Mouse (Mus musculus) ES-Bruce4 (cell line): ENCODE data around the gene Snapc2. TPM values are rescaled to one million over a fixed set of nuclear protein-coding genes. Genes with fewer than 3 reads are reported as not detected.
"Not testable (repeated sequence)": the region's sequence is repeated elsewhere in the genome, so short reads cannot be mapped to it uniquely, and the experiment has no call there.

ENCODE experiments used
- H3K27ac ChIP-seq: 2 replicates; pipeline ENCODE4 v1.5.1; 2012; ENCODE audit warnings: low read length, inconsistent platforms; ENCODE audit not compliant: insufficient read depth
- H3K27me3 ChIP-seq: 2 replicates; pipeline ENCODE4 v1.6.1; 2012; ENCODE audit warnings: mild to moderate bottlenecking, low read length, inconsistent platforms; ENCODE audit not compliant: control insufficient read depth, poor library complexity, insufficient read depth, severe bottlenecking
- H3K36me3 ChIP-seq: 2 replicates; pipeline ENCODE4 v1.6.1; 2012; ENCODE audit warnings: inconsistent platforms, mild to moderate bottlenecking, low read length, moderate library complexity; ENCODE audit not compliant: control insufficient read depth, poor library complexity, insufficient read depth, severe bottlenecking
- H3K4me1 ChIP-seq: one replicate; pipeline ENCODE4 v1.8.1; 2011; ENCODE audit warnings: low read length; ENCODE audit not compliant: control insufficient read depth, insufficient read depth
- H3K4me3 ChIP-seq: 2 replicates; pipeline ENCODE4 v1.5.1; 2011; ENCODE audit warnings: low read depth, mild to moderate bottlenecking, low read length
- H3K9ac ChIP-seq: 2 replicates; pipeline ENCODE4 v1.6.1; 2012; ENCODE audit warnings: low read depth, mild to moderate bottlenecking, inconsistent platforms; ENCODE audit not compliant: poor library complexity, severe bottlenecking
- H3K9me3 ChIP-seq: replicated peaks from 2 replicates; pipeline ENCODE4 v1.6.1; 2012; ENCODE audit warnings: mild to moderate bottlenecking, low read length, inconsistent platforms; ENCODE audit not compliant: control insufficient read depth, poor library complexity, insufficient read depth, severe bottlenecking
- CTCF ChIP-seq: IDR thresholded peaks from one replicate; pipeline ENCODE4 v1.8.1; 2011; ENCODE audit warnings: low read depth, low read length
- EP300 ChIP-seq: IDR thresholded peaks from 2 replicates; pipeline ENCODE4 v1.6.1; 2011; ENCODE audit warnings: low read depth, low read length; ENCODE audit not compliant: insufficient read depth
- POLR2A ChIP-seq: IDR thresholded peaks from one replicate; pipeline ENCODE4 v1.8.1; 2011; ENCODE audit warnings: low read length; ENCODE audit not compliant: insufficient read depth
- polyA plus RNA-seq: library from polyadenylated mRNA; stranded (reverse); fragments of >200 nt; gene quantifications from 2 replicates; pipeline ENCODE4 v1.2.4, GENCODE M21; 2011; ENCODE audit warnings: low read depth; ENCODE audit not compliant: missing spikeins, insufficient read depth, insufficient read length

The Snapc2 gene
- polyA plus RNA-seq, 1 experiment: 29.0 TPM

DNA sequence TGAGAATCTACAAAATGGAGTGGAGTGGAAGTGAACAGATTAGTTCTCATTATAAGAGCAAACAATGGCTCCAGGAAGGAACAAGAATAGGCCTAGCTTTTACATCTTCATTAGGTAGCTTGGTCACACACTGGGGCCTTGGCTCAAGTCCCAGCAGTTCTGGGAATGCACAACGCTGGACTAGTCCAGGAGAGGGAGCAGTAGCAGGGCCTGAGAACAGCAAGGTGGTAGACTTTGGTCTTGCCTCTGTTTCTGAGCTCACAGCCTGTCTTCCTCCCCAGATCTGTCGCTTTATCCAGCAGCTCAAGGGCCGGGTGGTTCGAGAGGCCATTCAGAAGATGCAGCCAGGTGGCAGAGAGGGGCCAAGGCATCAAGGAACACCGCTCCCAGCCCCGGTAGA lies 1.1 kb downstream of the Snapc2 start:
- Histone ChIP-seq H3K27me3 (no peaks in the 10 kb centered on the region), H3K27ac (no peak overlapping the region), H3K4me3 (no peak overlapping the region), H3K9ac (peak overlapping the region; percentile 82; the same call in 1 of the 2 replicates), H3K36me3 (peaks cover 12% of the 10 kb centered on the region), H3K4me1 (peaks cover 1% of the 10 kb centered on the region), H3K9me3 (no peaks in the 10 kb centered on the region)
- TF ChIP-seq POLR2A: no peak
- no peak for TF ChIP-seq EP300
- peak; percentile 19 for TF ChIP-seq CTCF

DNA sequence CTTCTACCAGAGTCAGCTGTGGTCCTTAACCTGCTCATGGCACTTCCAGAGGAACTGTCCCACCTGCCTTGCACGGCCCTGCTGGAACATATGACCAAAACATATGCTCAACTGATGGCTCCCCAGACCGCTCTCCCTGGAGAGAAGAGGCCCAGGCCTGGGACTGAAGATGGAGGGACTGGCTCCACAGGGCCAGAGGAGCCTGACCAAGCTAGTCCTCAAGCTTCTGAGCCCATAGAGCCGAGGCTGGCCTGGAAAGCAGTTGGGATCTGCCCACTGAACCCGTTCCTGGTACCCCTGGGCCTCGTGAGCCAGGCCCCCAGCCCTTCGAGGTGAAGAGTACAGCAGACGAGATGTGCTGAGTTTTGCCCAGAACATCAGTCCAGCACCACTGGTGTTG lies 2.6 kb downstream of the Snapc2 start:
- H3K9ac ChIP-seq, H3K4me1 ChIP-seq, H3K4me3 ChIP-seq, H3K9me3 ChIP-seq, H3K27ac ChIP-seq, H3K27me3 ChIP-seq: not testable (repeated sequence)
- H3K36me3 ChIP-seq: peaks cover 21% of the 10 kb centered on the region

DNA sequence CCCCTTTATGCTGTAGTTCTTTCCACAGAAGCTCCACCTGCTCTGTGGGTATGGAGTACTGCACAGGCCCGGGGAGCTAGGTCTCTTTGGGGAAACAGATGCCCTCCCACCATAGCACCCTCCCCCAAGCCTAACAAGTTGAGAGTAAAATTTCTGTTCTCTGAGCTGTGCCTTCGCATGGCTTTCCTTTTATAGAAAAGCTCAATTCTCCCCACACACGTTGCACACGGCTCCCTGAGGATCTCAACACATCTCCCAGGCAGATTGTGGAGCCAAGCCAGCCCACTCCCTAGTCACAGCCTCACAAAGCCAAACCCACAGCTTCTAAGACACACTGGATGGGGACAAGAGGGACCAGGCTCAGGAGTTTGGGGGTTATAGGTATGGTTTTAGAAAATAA lies 4.0 kb downstream of the Snapc2 start:
- Histone ChIP-seq H3K27ac (no peak overlapping the region), H3K4me3 (no peak overlapping the region), H3K36me3 (peaks cover 29% of the 10 kb centered on the region), H3K9ac (no peak overlapping the region), H3K27me3 (no peaks in the 10 kb centered on the region), H3K4me1 (peaks cover 1% of the 10 kb centered on the region), H3K9me3 (no peaks in the 10 kb centered on the region)
- TF ChIP-seq POLR2A (no peak), CTCF (no peak), EP300 (no peak)

DNA sequence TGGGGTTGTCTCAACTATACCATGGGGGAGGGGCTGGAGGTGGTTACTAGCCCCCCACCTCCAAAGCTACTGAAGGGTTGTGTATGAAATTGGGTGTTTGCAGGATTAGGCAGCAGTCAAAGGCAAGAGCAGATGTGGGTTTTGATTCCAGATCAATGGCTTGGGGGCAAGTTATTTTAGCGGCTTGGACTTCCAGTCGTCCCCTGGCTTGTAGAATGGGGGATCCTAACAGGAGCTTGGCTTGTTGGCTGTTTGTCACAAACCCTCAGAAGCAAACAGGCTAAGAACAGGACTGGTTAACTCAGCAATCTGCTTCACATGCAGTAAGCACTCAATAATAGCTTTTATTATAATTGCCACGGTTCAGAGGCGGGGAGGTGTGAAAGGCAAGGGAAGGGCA lies 4.5 kb downstream of the Snapc2 start:
- Histone ChIP-seq H3K9ac (peak overlapping the region; percentile 51; the same call in 1 of the 2 replicates), H3K36me3 (peaks cover 33% of the 10 kb centered on the region)

DNA sequence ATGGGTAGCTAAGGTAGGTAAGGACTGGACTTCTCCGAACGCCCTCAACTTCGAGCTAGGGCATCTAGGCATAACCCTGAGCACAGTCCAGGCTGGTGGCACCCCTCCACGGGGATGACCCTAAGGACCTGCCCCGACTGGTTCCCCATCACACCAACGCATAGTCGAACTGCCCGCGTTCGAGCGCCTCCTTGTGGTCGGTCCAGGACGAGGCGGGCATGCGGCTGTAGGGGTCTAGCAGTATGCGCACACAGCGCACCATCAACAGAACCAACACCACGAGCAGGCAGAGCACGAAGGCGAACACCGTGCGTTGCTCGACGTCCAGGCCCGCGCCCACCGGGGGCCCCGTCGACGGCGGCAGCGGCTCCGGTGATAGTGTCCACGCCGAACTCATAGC lies 5.4 kb downstream of the Snapc2 start:
- Histone ChIP-seq H3K27ac (peak overlapping the region; percentile 34; the same call in 1 of the 2 replicates), H3K27me3 (no peaks in the 10 kb centered on the region), H3K9ac (peak overlapping the region; percentile 51), H3K4me3 (peak overlapping the region; percentile 70), H3K4me1 (peaks cover 1% of the 10 kb centered on the region), H3K36me3 (peaks cover 42% of the 10 kb centered on the region), H3K9me3 (no peaks in the 10 kb centered on the region)
- TF ChIP-seq EP300 (0 out of 2 replicates have a peak, but pooled peaks have one; percentile 50), POLR2A (no peak), CTCF (peak; percentile 98)

More for the DNA sequence above, 4.5 kb downstream of the Snapc2 start:
- Histone ChIP-seq H3K4me1 (peaks cover 1% of the 10 kb centered on the region), H3K4me3 (no peak overlapping the region), H3K9me3 (no peaks in the 10 kb centered on the region), H3K27me3 (no peaks in the 10 kb centered on the region), H3K27ac (no peak overlapping the region)
- no peak for TF ChIP-seq CTCF
- TF ChIP-seq POLR2A: no peak
- TF ChIP-seq EP300: no peak

- TF ChIP-seq CTCF: no peak
- TF ChIP-seq EP300: no peak
- no peak for TF ChIP-seq POLR2A
- no peaks in the 10 kb centered on the region for H3K27me3 ChIP-seq
- no peaks in the 10 kb centered on the region for H3K9me3 ChIP-seq
- H3K4me3 ChIP-seq: peak overlapping the region; percentile 70
- peaks cover 44% of the 10 kb centered on the region for H3K36me3 ChIP-seq
- peaks cover 1% of the 10 kb centered on the region for H3K4me1 ChIP-seq
- peak overlapping the region; percentile 34; the same call in 1 of the 2 replicates for H3K27ac ChIP-seq
- peak overlapping the region; percentile 51 for H3K9ac ChIP-seq
Measured at GRCm38 (mm10) chr8:4258678-4259077, 5.8 kb downstream of the Snapc2 start.
